Mouse (Mus musculus): ENCODE results near the gene Esrrg.

DNA sequence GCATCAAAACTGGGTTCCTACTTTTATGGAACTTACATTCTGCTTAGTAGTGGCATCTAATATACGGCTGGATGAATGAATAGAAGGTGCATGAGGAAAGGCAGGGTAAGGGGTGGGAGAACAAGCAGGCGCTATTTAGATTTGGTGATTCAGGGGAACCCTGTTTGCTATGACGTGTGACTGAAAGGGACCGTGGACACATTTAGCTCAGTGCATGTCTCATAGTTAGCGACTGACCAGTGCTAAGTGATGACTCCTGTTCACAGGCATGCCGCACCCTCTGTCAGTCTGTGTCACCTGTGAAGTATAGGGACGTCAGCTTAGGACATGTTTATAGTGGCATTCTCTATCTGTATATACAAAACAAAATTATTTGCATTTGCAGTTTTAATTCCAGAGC is 132.7 kb downstream of the Esrrg start:
- TF ChIP-seq GATA1 (IDR thresholded peaks at IDR 0.05; ENCODE audit: low read length) (no peak), TAL1 (IDR thresholded peaks at IDR 0.05; ENCODE audit: low read length) (no peak)
